Mouse (Mus musculus) naive thymus-derived CD4-positive, alpha-beta T cell, adult 2 months (primary cell): ENCODE data around the gene Prss38.

Experiments used
- DNase-seq: peaks from one replicate; pipeline ENCODE4 v3.0.0-alpha.2; 2011; ENCODE audit warnings: low read depth

Gene Prss38

DNA sequence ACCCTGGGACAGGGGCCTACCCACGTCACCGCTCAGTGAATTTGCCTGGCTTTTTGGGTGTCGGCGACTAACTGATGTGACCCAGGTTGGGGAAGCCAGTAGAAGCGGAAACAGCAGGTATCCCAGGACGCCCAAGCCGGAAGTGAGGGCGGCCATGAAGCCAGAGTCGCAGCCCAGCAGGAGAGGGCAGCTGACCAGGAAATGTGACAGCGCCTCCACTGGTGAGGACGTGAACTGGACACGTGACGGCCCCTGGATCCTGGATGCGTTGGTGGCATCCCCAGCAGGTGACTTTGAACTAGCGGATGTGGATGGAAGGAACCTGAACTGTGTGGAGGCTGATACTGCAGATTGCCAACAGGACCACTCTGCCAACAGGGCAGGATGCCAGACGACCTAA, at the start of gene Prss38:
Gene Prss38 (minus strand): TSS at position 183 of the 400 bp plus-strand sequence.
- no peak for DNase-seq

DNA sequence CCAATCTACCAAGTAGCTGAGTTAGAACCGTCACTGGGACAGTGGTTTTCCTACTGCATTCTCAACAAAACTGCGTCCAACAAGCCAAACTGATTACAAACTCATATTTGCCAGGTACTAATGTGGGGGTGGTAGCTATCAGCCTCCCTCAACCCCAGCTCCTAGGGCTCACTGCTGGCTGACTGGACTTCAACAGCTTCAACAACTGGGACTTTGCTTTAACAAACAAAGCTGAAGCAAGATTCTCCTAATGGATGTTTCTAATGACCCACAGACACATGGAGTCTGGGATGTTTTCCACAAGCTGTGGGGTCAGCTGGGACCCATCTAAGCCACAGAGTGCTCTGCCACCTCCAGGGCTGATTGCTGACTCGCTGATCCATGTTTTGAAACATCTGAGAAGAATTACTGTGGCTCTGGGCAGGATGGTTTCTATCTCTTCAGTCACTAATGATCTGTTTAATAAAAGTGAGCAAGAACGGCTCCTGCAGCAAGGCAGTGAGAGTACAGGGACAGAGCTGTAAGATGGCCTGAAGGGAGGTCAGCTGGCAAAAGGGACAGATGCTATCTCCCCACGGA, 47.6 kb upstream of the Prss38 start:
- no peak for DNase-seq

DNA sequence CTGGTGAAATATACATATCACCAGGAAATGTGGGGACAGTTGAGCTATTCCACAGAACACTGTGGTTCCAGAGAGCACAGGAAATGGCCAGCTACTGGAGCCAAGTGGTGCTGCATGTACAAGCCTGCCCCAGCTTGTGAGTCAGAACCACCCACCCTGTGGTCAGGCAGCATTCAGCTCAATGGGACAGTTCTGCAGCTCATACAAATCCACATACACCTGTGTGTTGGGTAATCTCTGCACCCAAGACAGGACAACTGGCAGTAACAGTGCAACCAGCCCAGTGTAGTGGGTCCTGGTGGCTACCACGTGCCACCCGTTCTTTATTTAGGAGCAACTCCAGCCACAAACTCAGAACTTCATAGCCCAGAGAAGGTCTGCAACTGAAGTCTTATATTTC, 46.5 kb upstream of the Prss38 start:
- no peak for DNase-seq

DNA sequence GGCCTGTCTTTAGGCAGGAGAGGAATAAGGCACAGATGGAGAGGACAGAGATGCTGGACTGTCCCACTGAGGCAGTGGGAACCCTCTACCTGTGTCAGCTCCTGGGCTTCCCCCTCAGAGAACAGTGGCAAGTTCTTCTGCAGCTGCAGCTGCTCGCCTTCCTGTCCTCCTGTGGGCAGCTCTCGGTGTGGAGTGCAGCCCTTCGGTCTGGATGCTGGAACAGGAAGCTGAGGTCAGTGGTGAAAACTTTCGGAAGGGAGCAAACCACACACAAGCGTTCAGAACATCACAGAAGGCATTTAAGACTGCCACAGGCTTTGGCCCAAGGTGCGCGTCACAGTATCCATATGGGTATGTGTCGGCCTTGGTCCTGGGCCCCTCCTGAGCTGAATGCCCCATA, 46.0 kb upstream of the Prss38 start:
- DNase-seq: no peak

DNA sequence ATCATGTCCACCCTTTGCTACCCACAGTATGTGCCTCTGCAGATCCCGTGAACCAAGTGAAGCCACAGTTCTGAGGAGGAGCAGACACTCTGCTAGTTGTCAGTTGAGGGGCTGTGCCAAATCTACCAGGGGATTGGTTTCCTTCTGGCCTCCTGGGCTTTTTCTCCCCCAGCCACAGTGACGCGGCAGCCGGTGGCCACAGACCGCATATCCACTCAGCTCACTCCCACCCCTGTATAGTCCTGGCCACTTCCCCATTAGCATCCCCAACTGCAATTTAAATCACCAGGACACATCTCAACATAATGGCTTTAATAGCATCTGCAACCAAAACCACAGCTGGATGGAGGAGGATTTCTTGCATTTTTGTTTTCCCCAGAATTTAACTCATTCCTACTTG, 43.3 kb upstream of the Prss38 start:
- no peak for DNase-seq

DNA sequence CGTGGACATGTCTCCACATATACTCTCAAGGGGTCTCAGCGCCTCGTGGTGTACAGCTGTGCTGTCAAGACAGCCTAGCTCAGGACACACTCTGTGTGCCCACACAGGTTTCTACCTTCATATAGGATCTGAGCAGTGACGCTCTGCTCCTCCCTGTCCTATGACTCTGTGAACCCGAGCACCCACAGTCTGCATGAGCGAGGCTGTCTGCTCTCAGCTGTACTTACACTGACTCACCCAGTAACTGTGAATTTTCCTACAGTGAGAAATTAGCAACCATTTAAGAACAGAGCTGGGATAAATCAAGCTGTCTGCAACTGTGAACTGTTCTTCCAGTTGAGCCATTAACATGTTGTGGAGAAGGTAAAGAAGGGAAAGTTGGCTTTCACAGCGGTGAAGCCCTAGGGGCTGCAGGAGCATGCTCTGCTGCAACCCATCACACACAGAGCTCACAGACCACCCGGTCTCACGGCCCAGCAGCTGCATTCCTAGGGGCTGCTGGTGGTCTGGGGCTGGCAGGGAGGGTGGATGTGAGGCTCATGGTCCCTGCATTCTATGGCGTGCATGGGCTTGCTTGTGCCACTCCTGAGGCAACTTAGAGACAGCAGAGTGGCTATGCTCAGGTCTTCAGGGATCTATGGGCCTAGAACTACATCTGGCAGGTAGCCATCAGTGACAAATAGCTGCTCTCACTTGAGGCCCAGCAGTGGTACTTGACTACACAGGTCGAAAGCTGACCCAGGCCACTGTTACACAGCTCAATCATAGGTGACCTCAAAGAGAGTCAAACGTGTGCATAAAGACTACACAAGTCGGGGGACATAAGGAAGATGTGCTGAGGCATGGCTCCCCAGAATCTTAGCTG, 37.8 kb upstream of the Prss38 start:
- no peak for DNase-seq

DNA sequence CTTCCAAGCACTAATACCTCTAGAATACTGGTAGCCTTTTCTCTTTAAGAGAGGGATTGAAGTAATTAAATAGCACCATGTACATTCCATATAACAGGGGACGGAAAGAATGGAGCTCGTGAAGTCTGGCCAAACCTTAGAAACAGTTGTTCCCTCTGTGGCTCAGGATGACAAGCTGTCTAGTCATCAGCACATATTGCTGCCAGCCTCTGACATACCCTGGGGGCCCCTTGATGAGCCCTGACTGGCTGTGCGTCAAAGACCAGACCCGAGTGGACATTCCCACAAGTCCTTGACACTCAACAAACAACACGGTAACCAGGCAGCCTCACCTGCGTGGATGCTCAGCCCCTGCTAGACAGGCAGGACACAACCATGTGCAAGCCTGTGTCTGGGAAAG, 36.6 kb upstream of the Prss38 start:
- DNase-seq: no peak

DNA sequence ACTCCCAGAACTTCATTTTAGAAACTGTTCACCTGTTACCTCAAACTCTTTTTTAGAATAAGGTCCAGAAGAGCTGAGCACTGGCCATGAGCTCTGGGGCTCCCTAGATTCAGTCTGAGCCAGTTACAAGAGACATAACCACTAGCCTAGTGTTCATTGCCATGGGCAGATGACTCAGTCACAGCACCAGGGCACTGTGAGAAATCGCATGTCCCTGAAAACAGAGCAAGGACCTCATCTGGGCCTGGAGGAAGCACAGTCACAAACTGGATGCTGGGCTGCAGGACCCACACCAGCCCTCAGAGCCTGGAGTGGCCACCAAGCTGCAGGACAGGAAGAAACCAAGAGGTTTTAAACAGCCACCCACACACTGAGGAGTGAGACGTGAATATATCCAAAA, 35.4 kb upstream of the Prss38 start:
- no peak for DNase-seq

DNA sequence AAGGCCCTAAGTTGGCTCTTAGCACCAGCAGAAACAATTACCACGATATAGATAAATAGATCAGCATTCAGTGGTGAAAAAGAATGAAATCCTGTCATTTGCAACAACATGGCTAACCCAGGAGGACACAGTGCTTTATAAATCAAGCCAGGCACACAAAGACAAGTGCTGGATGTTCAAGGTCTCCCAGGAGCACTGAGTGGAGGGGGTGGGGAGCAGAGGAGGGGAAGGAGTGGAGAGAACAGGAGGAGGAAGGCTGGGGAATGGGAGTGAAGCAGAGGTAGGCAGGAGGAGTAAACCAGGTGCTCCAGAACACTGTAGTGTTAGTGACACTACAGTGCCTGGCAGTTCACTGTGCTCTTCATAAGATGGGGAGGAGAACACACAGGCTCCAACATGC, 30.3 kb upstream of the Prss38 start:
- no peak for DNase-seq

DNA sequence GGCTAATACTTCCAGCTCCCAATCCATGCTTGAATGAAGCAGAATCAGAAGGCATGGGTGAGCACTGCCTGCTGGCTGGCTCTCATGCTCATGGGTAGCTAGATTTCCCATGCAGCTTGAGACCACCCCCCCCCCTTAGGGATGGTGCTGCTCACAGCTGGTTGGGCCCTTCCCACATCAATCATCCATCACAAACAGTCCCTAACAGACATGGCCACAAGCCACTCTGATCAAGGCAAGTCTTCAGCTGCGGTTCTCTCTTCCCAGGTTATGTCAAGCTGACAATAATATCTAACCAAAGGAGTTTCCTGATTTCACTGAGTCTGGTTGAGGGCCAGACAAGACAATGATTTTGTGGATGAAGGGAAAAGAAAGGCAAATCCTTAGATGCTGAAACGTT, 25.4 kb upstream of the Prss38 start:
- DNase-seq: no peak

DNA sequence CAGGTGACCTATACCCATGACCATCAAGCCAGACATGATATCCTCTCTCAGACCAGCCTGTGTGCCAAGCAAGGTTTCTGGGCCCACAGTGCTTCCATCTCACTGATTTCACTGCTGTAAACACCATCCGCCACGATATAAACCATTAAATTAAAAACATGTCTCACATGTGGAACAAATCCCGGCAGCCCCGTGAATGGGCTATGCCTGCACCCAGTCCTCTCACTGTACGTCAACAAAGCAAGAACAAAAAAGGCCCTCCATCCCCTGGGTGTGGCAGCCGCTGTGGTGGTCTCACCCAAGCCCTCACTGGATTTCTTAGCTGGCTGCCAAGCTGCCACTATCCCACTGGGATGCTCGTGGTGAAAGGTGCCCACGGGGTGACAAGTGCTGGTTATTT, 24.4 kb upstream of the Prss38 start:
- DNase-seq: no peak

DNA sequence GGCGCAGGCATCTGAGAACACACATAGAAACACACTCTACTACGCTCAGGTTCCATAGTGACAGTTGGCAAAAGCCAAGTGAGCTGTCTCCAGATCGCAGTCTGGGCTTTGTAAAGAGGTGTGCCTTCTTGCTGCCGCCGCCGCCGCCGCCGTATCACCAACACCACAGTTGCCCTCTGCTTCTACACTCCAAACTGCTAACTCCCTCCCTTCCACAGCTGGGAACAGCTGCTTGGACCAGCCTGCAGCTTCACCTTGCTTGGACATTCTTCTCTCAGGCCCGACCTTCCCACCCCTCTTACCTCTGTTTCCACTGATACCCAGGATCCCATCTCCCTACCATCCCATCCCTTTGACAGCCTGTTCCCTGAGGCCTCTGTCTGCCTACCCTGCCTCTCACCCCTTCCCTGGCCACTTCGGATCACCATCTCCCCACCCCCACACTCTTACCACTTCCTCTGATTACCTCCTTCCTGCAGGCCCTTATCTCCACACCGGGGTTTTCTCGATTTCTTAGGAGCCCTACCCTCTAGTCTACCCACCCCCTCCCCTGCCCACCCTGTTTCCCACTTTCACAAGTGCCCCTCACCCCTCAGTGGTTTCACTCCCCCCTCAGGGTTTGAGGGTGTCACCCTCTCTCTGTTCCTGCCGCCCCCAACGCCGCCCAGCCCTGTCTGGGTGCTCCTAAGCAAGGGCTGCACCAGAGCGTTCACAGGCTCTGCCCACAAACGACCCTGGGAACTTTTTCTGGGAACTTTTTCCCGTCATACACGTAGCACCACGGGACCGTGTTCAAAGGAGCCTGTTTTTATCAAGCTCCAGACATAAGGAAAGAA, 22.3 kb upstream of the Prss38 start:
- peak; percentile 43 for DNase-seq

DNA sequence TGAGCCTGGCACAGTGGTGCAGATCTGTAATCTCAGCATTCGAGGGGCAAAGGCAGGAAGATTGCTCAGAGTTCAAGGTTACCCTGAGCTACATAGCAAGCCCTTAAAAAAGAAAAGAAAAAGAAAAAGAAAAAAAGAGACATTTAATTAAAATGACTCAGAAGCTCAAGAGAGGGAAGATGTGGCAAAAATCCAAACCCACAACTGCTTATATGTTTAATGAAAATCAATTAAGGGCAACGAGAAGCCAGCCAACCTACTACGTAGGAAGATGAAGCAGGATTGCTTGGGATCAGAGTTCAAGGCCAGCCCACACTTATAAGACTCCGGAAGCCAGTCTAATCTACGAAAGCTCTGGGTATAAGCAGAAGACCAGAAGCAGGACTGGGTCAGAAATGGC, 19.0 kb upstream of the Prss38 start:
- DNase-seq: no peak

DNA sequence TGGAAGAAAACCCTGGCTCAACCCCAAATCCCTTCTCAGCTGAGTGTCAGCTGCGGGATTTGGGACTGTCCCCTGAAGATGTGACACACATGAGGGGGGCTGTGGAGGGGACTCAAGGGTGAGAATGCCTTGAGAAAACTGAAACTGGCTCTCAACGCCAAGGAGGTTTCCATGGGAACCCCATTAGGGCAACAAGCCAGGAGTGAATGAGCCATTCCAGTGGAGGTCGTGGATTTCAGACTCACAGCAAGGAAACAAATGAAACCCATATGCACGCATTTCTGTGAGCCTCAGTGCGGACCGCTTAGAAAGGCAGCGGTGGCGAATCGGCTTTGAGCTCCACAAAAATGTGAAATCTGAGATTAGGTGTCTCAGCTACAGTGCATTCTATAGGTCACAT, 18.1 kb upstream of the Prss38 start:
- no peak for DNase-seq

DNA sequence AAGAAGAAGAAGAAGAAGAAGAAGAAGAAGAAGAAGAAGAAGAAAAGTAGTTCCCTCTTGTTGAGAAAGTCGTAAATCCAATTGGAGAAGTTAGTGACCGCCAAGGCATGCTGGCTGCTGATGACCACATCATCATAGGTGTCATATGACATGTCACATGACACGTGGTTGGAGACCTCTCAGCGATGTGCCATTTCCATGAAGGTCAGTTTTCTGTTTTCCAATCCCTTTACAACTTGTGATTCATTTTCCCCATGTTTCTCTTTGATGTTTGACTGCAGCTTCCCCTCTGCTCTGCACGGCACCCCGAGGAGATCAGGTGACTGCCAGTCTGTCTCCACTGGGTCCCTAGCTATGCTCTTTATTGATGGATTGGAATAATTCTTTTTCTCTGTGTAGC, 16.8 kb upstream of the Prss38 start:
- no peak for DNase-seq

DNA sequence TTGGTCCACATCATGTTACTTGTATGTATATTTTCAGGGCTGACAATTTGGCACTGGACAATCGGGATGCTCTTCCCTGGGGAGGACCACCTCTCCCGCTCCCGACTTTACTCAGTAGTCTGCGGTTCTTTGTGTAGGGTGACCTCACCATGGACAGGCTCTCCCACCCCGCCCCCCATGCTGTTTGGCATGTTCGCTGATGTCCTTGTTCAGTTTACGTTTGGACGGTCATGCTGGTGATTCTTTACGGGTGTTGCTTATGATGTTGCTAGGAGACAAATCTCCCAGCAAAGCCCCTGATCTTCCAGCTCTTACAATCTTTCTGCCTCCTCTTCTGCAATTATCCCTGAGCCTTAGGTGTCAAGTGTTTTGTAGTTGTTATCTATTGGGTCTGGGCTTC, 15.0 kb upstream of the Prss38 start:
- no peak for DNase-seq

DNA sequence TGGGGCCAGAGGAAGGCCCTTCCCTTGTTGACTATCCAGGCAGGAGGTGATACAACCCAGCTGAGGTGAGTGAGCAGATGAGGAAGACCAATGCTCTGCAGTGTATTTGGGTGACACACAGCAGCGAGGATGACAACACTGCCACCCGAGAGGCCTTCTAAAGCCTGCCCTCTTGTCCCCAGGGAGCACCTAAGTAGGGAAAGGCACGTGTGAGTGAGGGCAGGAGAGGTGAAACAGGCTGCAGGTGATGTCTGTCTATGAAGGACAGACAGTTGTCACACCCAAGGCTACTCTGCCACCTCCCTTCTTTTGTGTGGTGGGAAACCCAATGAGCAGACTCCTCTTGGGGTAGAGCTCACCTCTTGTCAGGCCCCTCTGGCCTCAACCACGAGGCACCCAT, 14.2 kb upstream of the Prss38 start:
- DNase-seq: no peak

DNA sequence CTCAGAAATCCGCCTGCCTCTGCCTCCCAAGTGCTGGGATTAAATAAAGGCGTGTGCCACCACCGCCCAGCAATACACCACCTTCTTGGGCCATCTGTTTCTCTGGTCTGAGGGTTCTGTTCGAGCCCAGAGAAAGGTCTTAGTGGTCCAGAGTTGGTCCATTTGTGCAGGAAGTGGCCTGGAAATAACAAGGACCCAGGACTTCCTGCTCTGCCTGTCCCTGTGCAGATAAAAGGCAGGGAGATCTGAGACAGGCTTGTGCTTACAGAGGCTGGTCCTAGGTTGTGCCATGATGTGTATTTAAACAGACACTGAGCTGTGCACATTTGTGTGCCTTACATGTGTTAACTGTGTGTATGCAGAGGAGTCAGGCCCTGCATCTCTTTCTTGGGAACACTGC, 13.3 kb upstream of the Prss38 start:
- DNase-seq: no peak

DNA sequence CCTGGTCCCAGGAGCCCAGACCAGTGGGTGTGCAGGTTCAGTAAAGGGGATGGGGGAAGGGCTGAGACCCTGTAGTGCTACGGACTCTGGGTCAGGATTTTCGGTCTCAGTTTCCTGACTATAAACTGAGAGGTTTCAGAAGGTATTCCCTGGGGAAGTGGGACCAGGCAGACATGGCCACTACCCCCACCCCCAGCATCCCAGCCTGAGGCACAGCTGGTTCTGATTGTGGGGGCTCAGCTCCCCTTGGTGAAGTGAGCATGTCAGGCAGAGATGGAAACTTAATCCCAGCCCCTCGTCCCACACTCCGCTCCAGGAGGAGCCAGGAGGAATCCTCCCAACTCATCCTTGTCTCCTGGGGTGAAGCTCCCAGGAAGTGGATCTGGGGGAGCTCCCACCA, 12.0 kb upstream of the Prss38 start:
- no peak for DNase-seq

DNA sequence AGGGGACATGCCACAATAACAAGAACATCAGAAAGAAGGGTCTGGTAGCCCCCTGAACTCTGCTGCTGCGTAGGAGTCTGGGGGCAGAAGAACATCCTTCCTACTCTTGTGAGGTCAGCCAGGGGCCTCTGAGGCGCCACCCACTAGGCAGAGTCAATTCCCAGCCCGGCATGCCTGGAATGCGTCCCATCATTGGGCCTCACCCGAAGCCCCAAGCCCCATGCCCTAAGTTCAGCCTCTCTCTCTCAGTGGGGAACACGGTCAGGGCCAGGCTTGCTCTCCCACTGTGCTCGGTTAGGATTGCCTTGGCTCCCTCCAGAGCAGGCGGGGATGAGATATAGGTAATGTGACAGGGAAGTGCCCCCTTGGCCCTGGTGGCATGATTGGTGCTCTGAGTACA, 9.7 kb upstream of the Prss38 start:
- no peak for DNase-seq

DNA sequence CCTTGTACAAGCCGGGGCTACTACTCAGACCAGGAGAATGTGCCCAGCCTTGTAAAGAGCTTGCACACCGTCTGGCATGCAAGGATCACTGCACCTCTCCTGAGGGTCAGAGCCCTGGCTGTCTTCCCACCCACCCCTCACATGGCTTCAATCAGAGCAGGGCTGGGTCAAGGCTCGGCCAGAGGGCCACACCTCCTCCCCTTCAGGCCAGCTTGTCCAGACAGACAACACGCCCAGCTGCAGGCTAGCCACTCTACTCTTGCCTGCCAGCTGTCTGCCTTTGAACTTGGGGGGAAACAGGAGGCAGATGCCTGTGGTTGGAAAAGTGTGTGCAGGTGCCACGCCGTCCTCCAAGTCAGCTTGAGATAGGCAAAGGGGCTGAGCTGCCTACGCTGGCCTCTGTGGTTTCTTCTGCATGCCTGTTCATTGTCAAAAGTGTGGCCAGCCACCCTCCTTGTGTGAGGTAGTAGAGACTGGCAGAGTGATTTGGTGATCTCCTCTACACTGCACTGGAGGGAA, 9.0 kb upstream of the Prss38 start:
- no peak for DNase-seq

DNA sequence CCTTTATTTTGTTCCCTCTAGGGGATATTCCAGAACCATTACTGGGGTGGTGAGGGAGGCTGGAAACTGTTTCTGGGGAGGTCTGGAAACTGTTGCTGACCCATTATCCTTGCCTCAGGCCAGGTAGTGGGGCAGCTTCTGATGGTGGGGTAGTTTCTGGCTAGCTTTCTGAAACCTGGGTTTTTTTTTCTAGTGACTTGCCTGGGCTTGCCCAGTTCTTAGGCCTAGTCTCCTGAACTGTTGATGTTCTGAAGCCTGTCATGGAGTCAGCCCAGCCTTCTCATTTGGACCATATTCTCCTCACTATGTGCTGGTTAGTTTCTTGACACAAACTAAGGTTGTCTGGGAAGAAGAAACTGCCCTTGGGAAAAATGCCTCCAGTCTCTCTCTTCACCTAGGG, 4.1 kb upstream of the Prss38 start:
- DNase-seq: no peak

DNA sequence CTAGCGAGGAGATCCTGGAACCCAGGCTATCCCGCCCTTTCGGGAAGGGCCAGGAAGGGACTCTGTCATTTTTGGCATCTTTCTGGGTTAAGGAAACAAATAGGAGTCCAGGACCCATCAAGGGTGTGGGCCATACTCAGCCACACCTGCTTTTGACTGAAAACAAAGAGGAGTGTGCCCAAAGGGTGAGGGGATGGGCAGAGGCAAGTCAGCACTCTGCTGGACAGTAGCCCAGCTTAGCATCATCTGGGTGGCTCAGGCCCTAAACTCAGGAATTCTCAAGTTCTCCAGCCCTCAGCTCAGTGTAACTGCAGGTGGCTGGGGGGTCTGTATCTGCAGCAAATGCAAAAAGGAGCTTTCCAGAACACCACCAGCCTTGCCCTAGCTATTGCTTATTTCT, 2.5 kb upstream of the Prss38 start:
- no peak for DNase-seq
